Mouse (Mus musculus): ENCODE measurements around the gene Ykt6. TPM values are rescaled to one million over a fixed set of nuclear protein-coding genes. Genes with fewer than 3 reads are reported as not detected.

Gene Ykt6
- total RNA-seq, 4 experiments from 2014 or later, result 69.3 to 77.7 (median 72.5) TPM

- no peak for DNase-seq (ENCODE audit: low spot score in 2 of 2)
Observed at GRCm38 (mm10) chr11:5948546-5949250, 6.8 kb upstream of the Ykt6 start.

GRCm38 (mm10) chr11:5949586-5950352 is 5.7 kb upstream of the Ykt6 start, which contains the start of gene Gck:
Gck (minus strand) TSS chr11:5950081.
- DNase-seq (ENCODE audit: low spot score in 2 of 2), result no peak

- DNase-seq (ENCODE audit: low spot score in 2 of 2), result no peak
Observed at GRCm38 (mm10) chr11:5952501-5952900, 3.0 kb upstream of the Ykt6 start.

- DNase-seq (ENCODE audit: low spot score in 2 of 2), result peak in 1 of 2 experiments; percentile 54
Observed at GRCm38 (mm10) chr11:5953130-5953765, 2.2 kb upstream of the Ykt6 start.

- no peak for DNase-seq (ENCODE audit: low spot score in 2 of 2)
Observed at GRCm38 (mm10) chr11:5954435-5954834, 1.1 kb upstream of the Ykt6 start.

- no peak for DNase-seq (ENCODE audit: low spot score in 2 of 2)
Observed at GRCm38 (mm10) chr11:5954965-5955504, 458 bp upstream of the Ykt6 start.

- DNase-seq (ENCODE audit: low spot score in 2 of 2), result no peak
Observed at GRCm38 (mm10) chr11:5960051-5960450, 4.6 kb downstream of the Ykt6 start.

- DNase-seq (ENCODE audit: low spot score in 2 of 2), result no peak
Observed at GRCm38 (mm10) chr11:5965865-5966264, 10.4 kb downstream of the Ykt6 start.

- no peak for DNase-seq (ENCODE audit: low spot score in 2 of 2)
Observed at GRCm38 (mm10) chr11:5966751-5967150, 11.3 kb downstream of the Ykt6 start.

- DNase-seq (ENCODE audit: low spot score in 2 of 2), result no peak
Observed at GRCm38 (mm10) chr11:5968223-5968622, 12.7 kb downstream of the Ykt6 start.

GRCm38 (mm10) chr11:5971202-5971601 is 15.7 kb downstream of the Ykt6 start:
- no peak for DNase-seq (ENCODE audit: low spot score in 2 of 2)

- no peak for DNase-seq (ENCODE audit: low spot score in 2 of 2)
Observed at GRCm38 (mm10) chr11:5973151-5973550, 17.7 kb downstream of the Ykt6 start.

- DNase-seq (ENCODE audit: low spot score in 2 of 2), result no peak
Observed at GRCm38 (mm10) chr11:5974053-5974452, 18.6 kb downstream of the Ykt6 start.

- no peak for DNase-seq (ENCODE audit: low spot score in 2 of 2)
Observed at GRCm38 (mm10) chr11:5975068-5975467, 19.6 kb downstream of the Ykt6 start.

GRCm38 (mm10) chr11:5976106-5976505 is 20.6 kb downstream of the Ykt6 start:
- DNase-seq (ENCODE audit: low spot score in 2 of 2), result no peak

- DNase-seq (ENCODE audit: low spot score in 2 of 2), result no peak
Observed at GRCm38 (mm10) chr11:5979088-5979487, 23.6 kb downstream of the Ykt6 start.

GRCm38 (mm10) chr11:5980108-5980507 is 24.6 kb downstream of the Ykt6 start:
- no peak for DNase-seq (ENCODE audit: low spot score in 2 of 2)

- no peak for DNase-seq (ENCODE audit: low spot score in 2 of 2)
Observed at GRCm38 (mm10) chr11:5980561-5980960, 25.1 kb downstream of the Ykt6 start.

GRCm38 (mm10) chr11:5981323-5981722 is 25.8 kb downstream of the Ykt6 start:
- DNase-seq (ENCODE audit: low spot score in 2 of 2), result no peak

GRCm38 (mm10) chr11:5983629-5984028 is 28.1 kb downstream of the Ykt6 start:
- no peak for DNase-seq (ENCODE audit: low spot score in 2 of 2)

- no peak for DNase-seq (ENCODE audit: low spot score in 2 of 2)
Observed at GRCm38 (mm10) chr11:5988126-5988525, 32.6 kb downstream of the Ykt6 start.
